Mouse (Mus musculus) olfactory bulb, adult 2 months (tissue): Measurements from ENCODE around the gene Fap.

Experiments
- CTCF ChIP-seq: fragments of 200-500 bp; IDR thresholded peaks from 2 replicates; pipeline ENCODE4 v1.5.1; 2012; ENCODE audit warnings: low read depth, mild to moderate bottlenecking, low read length, moderate library complexity; ENCODE audit not compliant: insufficient read depth
- POLR2A ChIP-seq: fragments of 200-500 bp; IDR thresholded peaks from 2 replicates; pipeline ENCODE4 v1.6.1; 2012; ENCODE audit warnings: mild to moderate bottlenecking, low read depth, low read length, moderate library complexity; ENCODE audit not compliant: insufficient read depth

- TF ChIP-seq CTCF (no peak), POLR2A (no peak)
Measured at GRCm38 (mm10) chr2:62618934-62619341, 45.1 kb upstream of the Fap start.
